Mouse (Mus musculus) ES-CJ7 (cell line): ENCODE data around the gene Bcl11b.

Experiments used
- DNase-seq: peaks from one replicate; pipeline ENCODE4 v3.0.0; 2011; ENCODE audit warnings: low read depth, low spot score

The Bcl11b gene

GRCm38 (mm10) chr12:107998746-107999145 is 4.7 kb downstream of the Bcl11b start:
- DNase-seq: peak; percentile 64

GRCm38 (mm10) chr12:107997901-107998300 is 5.5 kb downstream of the Bcl11b start:
- DNase-seq: no peak

GRCm38 (mm10) chr12:107997241-107997640 is 6.2 kb downstream of the Bcl11b start:
- no peak for DNase-seq

GRCm38 (mm10) chr12:107996773-107997172 is 6.6 kb downstream of the Bcl11b start:
- no peak for DNase-seq

GRCm38 (mm10) chr12:107996216-107996615 is 7.2 kb downstream of the Bcl11b start:
- no peak for DNase-seq

- DNase-seq: no peak
Measured at GRCm38 (mm10) chr12:107994421-107994820, 9.0 kb downstream of the Bcl11b start.

- no peak for DNase-seq
Measured at GRCm38 (mm10) chr12:107993029-107993428, 10.4 kb downstream of the Bcl11b start.

- DNase-seq: no peak
Measured at GRCm38 (mm10) chr12:107991191-107991590, 12.2 kb downstream of the Bcl11b start.

- DNase-seq: no peak
Measured at GRCm38 (mm10) chr12:107983211-107983610, 20.2 kb downstream of the Bcl11b start.

GRCm38 (mm10) chr12:107982306-107982705 is 21.1 kb downstream of the Bcl11b start:
- DNase-seq: no peak

GRCm38 (mm10) chr12:107981231-107981630 is 22.2 kb downstream of the Bcl11b start:
- peak; percentile 19 for DNase-seq

GRCm38 (mm10) chr12:107980261-107980961 is 23.0 kb downstream of the Bcl11b start:
- DNase-seq: peak; percentile 72

- DNase-seq: peak; percentile 61
Measured at GRCm38 (mm10) chr12:107979710-107980260, 23.6 kb downstream of the Bcl11b start.

GRCm38 (mm10) chr12:107978736-107979255 is 24.6 kb downstream of the Bcl11b start:
- DNase-seq: no peak

GRCm38 (mm10) chr12:107978063-107978462 is 25.3 kb downstream of the Bcl11b start:
- peak; percentile 37 for DNase-seq

GRCm38 (mm10) chr12:107977534-107977933 is 25.9 kb downstream of the Bcl11b start:
- DNase-seq: peak; percentile 24

- DNase-seq: no peak
Measured at GRCm38 (mm10) chr12:107977086-107977485, 26.3 kb downstream of the Bcl11b start.

- DNase-seq: no peak
Measured at GRCm38 (mm10) chr12:107976571-107977001, 26.8 kb downstream of the Bcl11b start.

- no peak for DNase-seq
Measured at GRCm38 (mm10) chr12:107975897-107976570, 27.4 kb downstream of the Bcl11b start.

- DNase-seq: no peak
Measured at GRCm38 (mm10) chr12:107975479-107975896, 27.9 kb downstream of the Bcl11b start.

GRCm38 (mm10) chr12:107974504-107974903 is 28.9 kb downstream of the Bcl11b start:
- no peak for DNase-seq

GRCm38 (mm10) chr12:107973556-107974140 is 29.8 kb downstream of the Bcl11b start:
- no peak for DNase-seq
